Comparison of ENCODE assay signal across 29 mouse cellular contexts in genomic region chr10:128382482-128382881, GRCm38 (mm10). TPM values are rescaled to one million over a fixed set of nuclear protein-coding genes. Genes with fewer than 3 reads are reported as not detected.
DNase-seq lines count a peak whose midpoint lies in the region; ATAC-seq and TF ChIP-seq lines count a peak whose summit lies in the region.
"Had no signal": no experiment of that assay in that cellular context is flagged by ENCODE, and none has a peak within 500 bp of the region (broad histone marks: within the 10 kb centered on the region; RNA-seq: fewer than 3 reads in every experiment).

No protein-coding gene starts in this region.

- ATAC-seq in kidney, postnatal 0 days (replicated peaks; ENCODE audit: low FRiP score, low read depth): 0 out of 2 replicates have a peak, but pooled peaks have one; percentile 22
- ATAC-seq in liver, embryonic 12.5 days: peak; percentile 40
- peak; percentile 47; the same call in 1 of the 2 replicates for ATAC-seq in liver, embryonic 13.5 days (ENCODE audit: low read depth)
- ATAC-seq in liver, postnatal 0 days: peak; percentile 90
- ATAC-seq: CD4-positive, CD25-positive, alpha-beta regulatory T cell, adult 4 months; forebrain, embryonic 13.5 days; forebrain, embryonic 16.5 days; hindbrain, postnatal 0 days had no signal

- H3K9ac ChIP-seq in kidney, postnatal 0 days (ENCODE audit: low read depth, low read length): no peak overlapping the region
- no peak overlapping the region for H3K9ac ChIP-seq in liver, embryonic 12.5 days
- no peak overlapping the region for H3K9ac ChIP-seq in liver, embryonic 13.5 days
- H3K9ac ChIP-seq in liver, postnatal 0 days (replicated peaks): no peak overlapping the region
- H3K9ac ChIP-seq: forebrain, embryonic 13.5 days; heart, embryonic 12.5 days; heart, embryonic 15.5 days; hindbrain, embryonic 14.5 days had no signal

- H3K9me3 ChIP-seq in kidney, postnatal 0 days (replicated peaks; ENCODE audit: low read length): no peaks in the 10 kb centered on the region
- no peaks in the 10 kb centered on the region for H3K9me3 ChIP-seq in liver, embryonic 12.5 days (replicated peaks)
- H3K9me3 ChIP-seq in liver, embryonic 13.5 days (replicated peaks): no peaks in the 10 kb centered on the region
- no peaks in the 10 kb centered on the region for H3K9me3 ChIP-seq in liver, postnatal 0 days (ENCODE audit: low read length)
- H3K9me3 ChIP-seq: forebrain, embryonic 10.5 days; forebrain, embryonic 13.5 days; heart, embryonic 12.5 days; heart, embryonic 15.5 days had no signal

- no peak overlapping the region for H3K4me2 ChIP-seq in kidney, postnatal 0 days (ENCODE audit: low read length)
- no peak overlapping the region for H3K4me2 ChIP-seq in liver, embryonic 12.5 days
- H3K4me2 ChIP-seq in liver, embryonic 13.5 days: no peak overlapping the region
- H3K4me2 ChIP-seq in liver, postnatal 0 days (ENCODE audit: low read depth, low read length): no peak overlapping the region
- H3K4me2 ChIP-seq: forebrain, embryonic 13.5 days; heart, embryonic 12.5 days; heart, embryonic 15.5 days; hindbrain, embryonic 14.5 days had no signal

- H3K27me3 ChIP-seq in kidney, postnatal 0 days (ENCODE audit: insufficient read depth, low read length): no peaks in the 10 kb centered on the region
- no peaks in the 10 kb centered on the region for H3K27me3 ChIP-seq in liver, embryonic 12.5 days (replicated peaks)
- H3K27me3 ChIP-seq in liver, embryonic 13.5 days: no peaks in the 10 kb centered on the region
- no peaks in the 10 kb centered on the region for H3K27me3 ChIP-seq in liver, postnatal 0 days (ENCODE audit: insufficient read depth, low read length)
- H3K27me3 ChIP-seq: forebrain, embryonic 13.5 days; heart, embryonic 12.5 days; heart, embryonic 15.5 days had no signal

- H3K27ac ChIP-seq in kidney, postnatal 0 days: no peak overlapping the region
- H3K27ac ChIP-seq in liver, embryonic 12.5 days: 0 out of 2 replicates have a peak overlapping the region, but pooled peaks have one; percentile 2
- no peak overlapping the region for H3K27ac ChIP-seq in liver, embryonic 13.5 days
- no peak overlapping the region for H3K27ac ChIP-seq in liver, postnatal 0 days (ENCODE audit: low read depth)
- H3K27ac ChIP-seq: forebrain, embryonic 10.5 days; forebrain, embryonic 13.5 days; gastrocnemius, adult 2 months; heart, embryonic 15.5 days; hindbrain, embryonic 14.5 days; hindbrain, postnatal 0 days had no signal

- WGBS in kidney, postnatal 0 days: 81% methylated on average over 8 of the region's 8 CpGs
- WGBS in liver, embryonic 12.5 days (ENCODE audit: insufficient replicate concordance): 78% methylated on average over 8 of the region's 8 CpGs
- WGBS in liver, embryonic 13.5 days (ENCODE audit: insufficient replicate concordance): 76% methylated on average over 8 of the region's 8 CpGs
- 74% methylated on average over 8 of the region's 8 CpGs for WGBS in liver, postnatal 0 days (ENCODE audit: insufficient replicate concordance)

- no peak for DNase-seq in kidney, postnatal 0 days (ENCODE audit: low spot score)
- DNase-seq in kidney, adult 8-10 months: no peak
- no peak for DNase-seq in liver, embryonic 13.5 days
- DNase-seq in liver, postnatal 0 days: no peak
- DNase-seq in neural tube, embryonic 10.5 days (ENCODE audit: extremely low spot score, low spot score): no peak
- no peak for DNase-seq in adrenal gland, adult 8-10 months
- DNase-seq: adrenal gland, adult 2 months; adrenal gland, postnatal 25 days; cerebellum, adult 11-12 months; cerebellum, adult 8-10 months; cerebellum, postnatal 10 days; gastrocnemius, adult 2 months; gastrocnemius, postnatal 14 days; heart, adult 18-20 months; heart, postnatal 10 days; heart, postnatal 4 days had no signal

- no peak for TF ChIP-seq CTCF in kidney, postnatal 0 days (IDR thresholded peaks at IDR 0.05; ENCODE audit: low read depth)
- TF ChIP-seq CTCF in liver, postnatal 0 days (IDR thresholded peaks at IDR 0.05; ENCODE audit: low read depth): no peak

- H3K4me3 ChIP-seq in kidney, postnatal 0 days (replicated peaks; ENCODE audit: low read depth, low read length): no peak overlapping the region
- no peak overlapping the region for H3K4me3 ChIP-seq in liver, embryonic 12.5 days
- H3K4me3 ChIP-seq in liver, embryonic 13.5 days (replicated peaks): no peak overlapping the region
- no peak overlapping the region for H3K4me3 ChIP-seq in liver, postnatal 0 days (ENCODE audit: low read depth, low read length)
- H3K4me3 ChIP-seq: forebrain, embryonic 10.5 days; forebrain, embryonic 13.5 days; gastrocnemius, adult 2 months; heart, embryonic 12.5 days; heart, embryonic 15.5 days had no signal

- peaks cover 6% of the 10 kb centered on the region; the same call in 1 of the 2 replicates for H3K4me1 ChIP-seq in kidney, postnatal 0 days (replicated peaks; ENCODE audit: insufficient read depth, low read length)
- H3K4me1 ChIP-seq in liver, embryonic 12.5 days: peaks cover 34% of the 10 kb centered on the region
- H3K4me1 ChIP-seq in liver, embryonic 13.5 days (replicated peaks): peaks cover 22% of the 10 kb centered on the region
- H3K4me1 ChIP-seq in liver, postnatal 0 days (ENCODE audit: insufficient read depth): peaks cover 10% of the 10 kb centered on the region

- H3K36me3 ChIP-seq in kidney, postnatal 0 days (ENCODE audit: insufficient read depth, low read length): peaks cover 74% of the 10 kb centered on the region
- peaks cover 93% of the 10 kb centered on the region for H3K36me3 ChIP-seq in liver, embryonic 12.5 days
- H3K36me3 ChIP-seq in liver, embryonic 13.5 days: peaks cover 90% of the 10 kb centered on the region
- H3K36me3 ChIP-seq in liver, postnatal 0 days (replicated peaks; ENCODE audit: insufficient read depth, low read length): peaks cover 75% of the 10 kb centered on the region

- no peak for TF ChIP-seq EP300 in liver, postnatal 0 days (IDR thresholded peaks at IDR 0.05; ENCODE audit: low read depth)

RNA-seq across cellular contexts. Expression of gene Ankrd52, which starts 5.6 kb away (rescaled TPM):
- 6.2 TPM in 2 replicates for polyA plus RNA-seq in kidney, postnatal 0 days (2015; fragmentation: Nextera tagmentation; extraction: Ambion mirVana)
- polyA plus RNA-seq in liver, embryonic 12.5 days (2016; fragmentation: Nextera tagmentation; extraction: Ambion mirVana): 9.3 TPM in 2 replicates
- polyA plus RNA-seq in liver, embryonic 13.5 days (2015; fragmentation: Nextera tagmentation; extraction: Ambion mirVana): 5.0 and 5.1 TPM in 2 replicates
- polyA plus RNA-seq in liver, postnatal 0 days (2015; fragmentation: Nextera tagmentation; extraction: Ambion mirVana): 2.0 and 2.7 TPM in 2 replicates
- total RNA-seq in adrenal gland, adult 8-10 months (2022): 10 to 100 TPM; 53.7 to 90.5 (median 68.1) TPM

RNA-seq across cellular contexts. Expression of gene Coq10a, which starts 13.7 kb away (rescaled TPM):
- 18.3 and 19.7 TPM in 2 replicates for polyA plus RNA-seq in kidney, postnatal 0 days (2015; fragmentation: Nextera tagmentation; extraction: Ambion mirVana)
- 8.7 and 8.9 TPM in 2 replicates for polyA plus RNA-seq in liver, embryonic 12.5 days (2016; fragmentation: Nextera tagmentation; extraction: Ambion mirVana)
- 4.6 and 4.8 TPM in 2 replicates for polyA plus RNA-seq in liver, embryonic 13.5 days (2015; fragmentation: Nextera tagmentation; extraction: Ambion mirVana)
- polyA plus RNA-seq in liver, postnatal 0 days (2015; fragmentation: Nextera tagmentation; extraction: Ambion mirVana): 8.5 and 11.2 TPM in 2 replicates
- total RNA-seq in adrenal gland, adult 8-10 months (2022): 100 to 1,000 TPM in 2 of 4 experiments, 10 to 100 TPM in 2; 72.2 to 114 (median 86.6) TPM

RNA-seq across cellular contexts. Expression of gene Slc39a5, which starts 18.5 kb away (rescaled TPM):
- 56.0 and 64.8 TPM in 2 replicates for polyA plus RNA-seq in kidney, postnatal 0 days (2015; fragmentation: Nextera tagmentation; extraction: Ambion mirVana)
- 22.7 and 23.0 TPM in 2 replicates for polyA plus RNA-seq in liver, embryonic 12.5 days (2016; fragmentation: Nextera tagmentation; extraction: Ambion mirVana)
- 30.5 and 32.8 TPM in 2 replicates for polyA plus RNA-seq in liver, embryonic 13.5 days (2015; fragmentation: Nextera tagmentation; extraction: Ambion mirVana)
- 59.0 and 64.1 TPM in 2 replicates for polyA plus RNA-seq in liver, postnatal 0 days (2015; fragmentation: Nextera tagmentation; extraction: Ambion mirVana)
- total RNA-seq in adrenal gland, adult 8-10 months (2022): under 1 TPM in 2 of 4 experiments, not detected in 2; 0.24 to 0.40 TPM
- total RNA-seq: adrenal gland, adult 2 months; adrenal gland, postnatal 25 days; gastrocnemius, adult 2 months; gastrocnemius, postnatal 14 days; heart, adult 18-20 months; heart, postnatal 10 days; heart, postnatal 4 days; MEL had no signal
- polyA plus RNA-seq: adrenal gland, adult 2 months; C2C12; CD4-positive, CD25-positive, alpha-beta regulatory T cell, adult 4 months; embryonic facial prominence, embryonic 11.5 days; forebrain, embryonic 10.5 days; forebrain, embryonic 13.5 days; hindbrain, embryonic 11.5 days; hindbrain, embryonic 14.5 days had no signal

RNA-seq across cellular contexts. Expression of gene Nabp2, which starts 28.8 kb away (rescaled TPM):
- 82.4 and 85.5 TPM in 2 replicates for polyA plus RNA-seq in kidney, postnatal 0 days (2015; fragmentation: Nextera tagmentation; extraction: Ambion mirVana)
- 64.1 and 66.1 TPM in 2 replicates for polyA plus RNA-seq in liver, embryonic 12.5 days (2016; fragmentation: Nextera tagmentation; extraction: Ambion mirVana)
- 57.3 and 64.4 TPM in 2 replicates for polyA plus RNA-seq in liver, embryonic 13.5 days (2015; fragmentation: Nextera tagmentation; extraction: Ambion mirVana)
- polyA plus RNA-seq in liver, postnatal 0 days (2015; fragmentation: Nextera tagmentation; extraction: Ambion mirVana): 33.7 and 33.8 TPM in 2 replicates
- total RNA-seq in adrenal gland, adult 8-10 months (2022): 10 to 100 TPM; 76.6 to 93.8 (median 86.8) TPM

RNA-seq across cellular contexts. Expression of gene Rnf41, which starts 29.0 kb away (rescaled TPM):
- 34.9 and 39.3 TPM in 2 replicates for polyA plus RNA-seq in kidney, postnatal 0 days (2015; fragmentation: Nextera tagmentation; extraction: Ambion mirVana)
- 14.2 and 14.8 TPM in 2 replicates for polyA plus RNA-seq in liver, embryonic 12.5 days (2016; fragmentation: Nextera tagmentation; extraction: Ambion mirVana)
- polyA plus RNA-seq in liver, embryonic 13.5 days (2015; fragmentation: Nextera tagmentation; extraction: Ambion mirVana): 9.0 and 10.7 TPM in 2 replicates
- 7.2 and 7.3 TPM in 2 replicates for polyA plus RNA-seq in liver, postnatal 0 days (2015; fragmentation: Nextera tagmentation; extraction: Ambion mirVana)
- 10 to 100 TPM; 39.1 to 55.4 (median 50.8) TPM for total RNA-seq in adrenal gland, adult 8-10 months (2022)

Comparison
In these comparisons a context has a peak if more than half of its experiments do, and no peak if none do; other contexts are left out.
1. ATAC-seq: peak in every context shown above with its lines; median percentile 90 in liver, postnatal 0 days; 47 in liver, embryonic 13.5 days; 40 in liver, embryonic 12.5 days; 22 in kidney, postnatal 0 days.